Mouse (Mus musculus): ENCODE measurements around the gene Sucnr1.
"Not testable (repeated sequence)": the region's sequence is repeated elsewhere in the genome, so short reads cannot be mapped to it uniquely, and the experiment has no call there.

The Sucnr1 gene

DNA sequence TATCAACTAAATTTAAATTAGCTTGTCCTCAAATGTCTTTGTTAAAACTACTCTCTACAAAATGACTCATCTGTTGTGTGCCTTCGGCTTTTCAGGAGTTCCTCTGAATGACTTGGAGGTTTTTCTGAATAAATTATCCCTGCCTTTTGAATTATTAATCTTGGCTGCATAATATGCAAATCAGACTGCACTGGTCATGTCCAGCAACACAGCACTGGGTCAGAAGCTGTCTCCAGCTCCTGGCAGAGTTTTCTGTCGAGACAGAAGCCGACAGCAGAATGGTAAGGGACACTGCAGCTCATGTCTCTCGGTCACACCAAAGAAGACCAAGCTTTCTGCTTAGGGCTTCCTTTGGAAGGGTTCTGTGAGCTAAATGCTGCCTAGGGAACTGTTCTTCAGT, at the start of gene Sucnr1:
Gene Sucnr1, plus strand, starts transcription at position 222 of the 400 bp plus-strand sequence.
- DNase-seq, result no peak

DNA sequence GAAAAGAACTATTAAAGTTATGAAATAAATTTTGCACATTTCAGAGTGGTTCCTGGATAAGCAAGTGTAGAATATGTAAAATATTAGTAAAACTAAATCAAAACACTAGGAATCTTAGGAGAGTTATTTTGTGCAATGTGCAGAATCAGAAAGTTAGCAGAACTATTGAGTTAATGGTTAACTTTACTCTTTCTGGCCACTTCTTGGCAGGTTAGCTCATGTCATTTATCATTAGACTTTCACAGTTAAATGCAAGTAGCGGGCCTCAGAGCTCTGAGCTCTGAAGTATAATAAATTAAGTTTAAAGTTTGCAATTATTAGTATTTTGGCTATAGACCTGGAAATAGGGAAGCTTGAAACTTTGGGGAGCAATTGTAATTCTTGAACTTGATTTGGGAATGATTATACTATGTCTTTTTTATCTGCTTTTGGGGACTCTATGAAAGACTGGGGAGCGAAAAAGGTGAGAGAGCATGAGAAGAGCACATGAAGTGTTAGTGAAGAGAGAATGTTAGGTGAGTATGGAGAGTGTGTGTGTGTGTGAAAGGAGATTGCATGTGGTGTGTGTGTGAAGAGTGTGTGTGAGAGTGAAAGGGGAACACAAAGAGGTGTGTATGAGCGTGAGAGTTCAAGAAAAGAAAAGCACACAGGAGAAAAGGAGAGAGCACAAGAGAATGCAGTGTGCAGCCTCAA, 35.3 kb upstream of the Sucnr1 start:
- no peak for DNase-seq

DNA sequence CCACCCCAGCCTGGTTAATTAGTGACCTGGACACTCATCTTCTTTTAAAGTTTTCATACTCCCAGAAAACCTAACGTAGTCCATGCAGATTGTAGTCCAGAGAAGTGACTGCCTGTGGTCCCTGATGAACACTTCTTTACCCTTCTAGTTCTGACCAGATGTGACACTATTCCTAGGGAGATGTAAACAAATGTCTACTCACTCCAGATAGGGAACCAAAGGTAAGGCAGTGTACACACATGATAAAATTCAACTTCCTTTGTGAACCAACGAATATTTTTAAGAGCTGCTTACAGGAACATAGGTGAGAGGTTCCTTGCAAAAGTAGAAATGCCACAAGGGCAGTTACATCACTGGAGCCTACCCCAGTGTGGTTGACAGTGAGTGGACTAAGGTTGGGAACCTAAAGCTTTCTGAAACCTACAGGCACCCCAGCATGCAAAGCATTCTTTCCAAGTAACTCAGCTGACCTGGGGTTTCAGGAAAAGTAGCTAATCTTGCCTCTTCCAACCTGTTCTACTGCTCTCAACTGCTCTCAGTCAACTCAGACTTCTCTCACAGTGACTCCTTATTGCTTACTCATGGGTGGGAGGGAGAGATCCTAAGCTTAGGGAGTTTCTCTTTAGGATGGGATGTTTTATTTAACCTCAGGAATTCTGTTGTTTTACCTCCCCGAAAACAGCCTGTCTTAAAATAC, 28.3 kb upstream of the Sucnr1 start:
- DNase-seq, result no peak

DNA sequence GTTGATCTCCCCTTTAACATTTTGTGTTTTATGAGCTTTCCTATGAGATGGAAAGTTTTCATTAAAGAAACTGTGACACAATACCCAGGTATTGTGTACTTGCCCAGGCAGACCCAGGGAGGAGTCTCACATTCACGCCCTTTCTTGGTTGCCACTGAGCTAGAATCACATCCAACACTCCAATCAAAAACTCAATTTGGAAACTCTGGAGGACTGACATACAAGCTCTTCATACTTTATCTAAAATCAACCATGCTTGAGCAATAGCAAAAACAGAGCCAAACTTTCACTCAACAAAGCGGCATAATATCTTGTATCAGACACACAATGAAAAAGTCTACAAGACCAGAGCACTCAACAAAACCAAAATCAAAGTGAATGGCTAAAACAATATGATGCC, 27.7 kb upstream of the Sucnr1 start:
- DNase-seq, result no peak

DNA sequence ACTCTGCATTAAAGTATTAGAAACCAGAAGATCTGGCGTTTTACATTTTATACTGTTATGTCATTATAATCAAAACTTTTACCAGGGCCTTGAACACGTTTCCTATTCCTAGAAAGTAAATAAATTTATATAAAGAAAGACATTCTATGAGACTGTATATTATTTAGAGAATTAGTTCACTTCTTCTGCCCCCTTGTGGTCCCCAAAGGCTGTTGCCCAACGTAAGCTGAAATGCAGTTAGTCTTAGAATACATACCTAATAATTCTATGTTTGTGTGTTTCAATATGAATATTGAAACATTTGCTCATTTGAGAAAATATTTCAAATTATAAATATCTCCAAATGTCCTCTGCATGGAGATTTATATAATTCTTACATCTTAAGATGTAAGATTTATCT, 25.2 kb upstream of the Sucnr1 start:
- no peak for DNase-seq

DNA sequence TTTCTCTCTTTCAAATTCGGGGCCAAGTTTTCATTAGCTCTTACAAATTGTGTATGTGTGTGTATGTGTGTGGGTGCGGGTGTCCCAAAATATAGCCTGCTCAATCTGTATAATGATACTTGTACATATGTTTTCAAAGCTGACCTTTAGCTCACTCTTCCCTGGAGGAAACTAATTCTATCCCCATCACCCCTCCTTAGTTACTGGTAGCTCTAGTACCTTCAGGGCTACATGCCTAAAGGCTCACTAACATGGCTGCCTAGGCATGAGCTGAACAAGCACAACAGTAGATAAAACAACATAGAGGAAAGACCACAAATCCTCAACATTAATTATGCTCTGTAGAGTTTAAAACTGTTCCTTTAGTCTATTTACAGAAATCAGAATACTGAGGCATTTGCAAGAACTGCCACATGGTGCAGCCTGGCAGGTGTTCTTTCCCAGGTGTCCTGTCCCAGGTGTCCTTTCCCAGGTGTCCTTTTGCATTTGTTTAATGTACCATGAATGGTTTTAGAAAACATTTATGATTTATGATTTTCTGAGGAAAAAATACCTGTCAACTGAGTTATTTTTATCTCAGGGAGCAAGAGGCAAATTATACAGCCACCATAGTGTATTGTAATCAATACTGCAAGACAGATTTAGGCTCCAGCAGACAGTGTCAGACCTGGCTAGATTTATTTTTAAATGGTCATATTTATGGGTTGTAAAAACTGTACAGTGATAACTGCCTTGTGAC, 24.4 kb upstream of the Sucnr1 start:
- no peak for DNase-seq

DNA sequence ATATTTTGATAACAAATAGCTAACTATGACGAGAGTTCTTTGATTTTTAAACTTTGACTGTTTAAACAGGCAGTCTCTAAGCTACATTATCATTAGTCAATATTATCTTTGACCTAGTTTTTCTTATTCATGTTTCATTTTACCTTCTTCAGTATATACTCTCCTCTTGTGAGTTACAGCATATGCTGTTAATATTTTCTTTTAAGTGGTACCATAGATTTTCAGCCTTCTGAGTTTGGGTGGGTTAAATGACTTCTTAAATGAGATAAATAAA, 23.9 kb upstream of the Sucnr1 start:
- no peak for DNase-seq

DNA sequence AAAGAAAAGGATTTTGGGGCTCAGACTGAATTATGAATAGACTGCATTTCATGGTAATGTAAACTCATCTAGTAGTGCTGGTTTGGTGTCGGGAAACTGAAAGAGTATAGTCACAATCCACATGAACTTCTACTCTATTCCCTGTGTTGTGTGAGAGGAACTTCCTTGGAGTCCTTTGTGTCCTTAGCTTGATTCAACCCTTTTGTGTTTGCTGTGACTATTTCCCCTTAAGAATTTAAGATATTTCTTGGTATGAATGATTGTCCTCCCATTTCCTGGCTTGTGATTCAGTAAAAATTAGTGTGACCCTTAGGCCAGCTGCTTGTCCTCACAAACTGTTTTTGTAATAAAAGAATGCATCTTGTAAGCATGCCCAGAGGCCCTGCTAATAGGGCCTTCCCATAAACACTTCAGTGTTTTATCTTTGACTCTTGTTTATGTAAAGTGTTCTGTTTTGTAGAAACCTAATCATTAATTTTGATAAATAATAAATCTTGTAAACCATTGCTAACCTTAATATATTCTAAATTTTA, 2.7 kb upstream of the Sucnr1 start:
- no peak for DNase-seq

DNA sequence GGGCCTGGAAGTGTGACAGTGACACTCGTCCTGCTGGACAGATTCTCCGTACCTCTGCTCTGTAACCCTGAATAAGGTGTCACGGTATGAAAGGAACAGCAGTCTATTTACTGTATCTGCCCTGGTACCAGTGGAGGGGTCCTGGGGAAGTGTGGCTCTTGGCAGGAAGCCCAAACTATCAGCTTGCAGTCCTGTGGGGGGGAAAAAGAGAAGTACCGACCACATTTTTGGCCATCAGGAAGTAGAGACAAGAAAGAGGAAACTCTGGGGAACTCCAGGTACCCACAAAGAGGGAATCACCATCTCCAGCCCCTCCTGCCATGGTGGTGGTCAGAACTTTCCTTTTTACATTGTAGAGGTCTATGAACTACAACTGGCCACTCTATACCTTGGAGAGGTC, 1.1 kb upstream of the Sucnr1 start:
- peak; percentile 14 for DNase-seq

DNA sequence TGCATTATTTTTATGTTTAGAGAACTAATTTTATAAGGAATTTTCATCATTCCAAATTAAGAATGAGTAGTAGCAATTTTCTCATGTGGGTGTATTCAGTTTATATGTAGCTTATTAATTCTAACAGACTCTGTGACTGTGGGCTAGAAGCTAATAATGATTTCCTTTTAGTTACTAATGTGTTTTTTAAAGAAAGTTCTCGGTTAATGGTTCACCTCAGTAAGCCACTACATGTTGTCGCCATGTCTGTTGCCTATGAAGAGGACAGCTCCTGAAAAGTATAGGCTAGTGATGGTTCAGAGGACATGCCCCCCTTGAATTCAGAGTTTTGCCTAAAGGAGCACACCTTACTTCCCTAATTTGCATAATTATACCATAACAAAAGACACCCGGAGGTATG, 1.1 kb downstream of the Sucnr1 start:
- DNase-seq, result no peak

DNA sequence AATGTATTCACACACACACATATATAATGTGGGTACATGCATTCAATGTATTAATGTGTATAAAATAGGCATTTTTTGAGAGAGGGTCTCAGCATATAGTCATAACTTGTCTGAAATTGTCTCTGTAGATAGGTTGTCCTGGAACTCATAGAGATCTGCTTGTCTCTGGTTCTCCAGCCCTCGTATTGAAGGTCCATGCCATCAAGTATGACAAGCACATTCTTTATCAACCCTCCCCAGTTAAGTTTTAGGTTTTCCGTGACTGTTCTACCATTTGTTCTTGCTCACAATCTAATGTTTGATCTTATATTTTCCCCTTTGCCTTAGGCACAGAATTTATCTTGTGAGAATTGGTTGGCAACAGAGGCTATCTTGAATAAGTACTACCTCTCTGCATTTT, 4.1 kb downstream of the Sucnr1 start:
- DNase-seq, result no peak

DNA sequence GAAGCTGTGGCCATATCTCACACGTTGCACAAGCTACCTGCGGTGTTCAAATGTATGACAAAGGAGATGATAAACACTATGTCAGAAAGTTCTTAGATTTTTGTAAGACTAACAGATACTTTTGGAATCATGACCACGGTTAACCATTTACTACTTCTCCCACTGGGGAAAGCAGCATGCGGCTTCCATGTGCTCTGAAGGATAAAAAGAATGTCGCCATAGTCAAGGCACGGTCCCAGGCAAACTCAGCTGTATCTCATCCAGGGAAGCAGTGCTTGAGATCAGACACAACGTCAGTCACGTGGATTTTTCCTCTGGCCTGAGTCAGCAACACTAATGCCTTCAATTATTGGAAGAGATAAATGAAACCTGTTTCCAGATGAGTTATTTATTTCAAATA, 9.7 kb downstream of the Sucnr1 start:
- no peak for DNase-seq

DNA sequence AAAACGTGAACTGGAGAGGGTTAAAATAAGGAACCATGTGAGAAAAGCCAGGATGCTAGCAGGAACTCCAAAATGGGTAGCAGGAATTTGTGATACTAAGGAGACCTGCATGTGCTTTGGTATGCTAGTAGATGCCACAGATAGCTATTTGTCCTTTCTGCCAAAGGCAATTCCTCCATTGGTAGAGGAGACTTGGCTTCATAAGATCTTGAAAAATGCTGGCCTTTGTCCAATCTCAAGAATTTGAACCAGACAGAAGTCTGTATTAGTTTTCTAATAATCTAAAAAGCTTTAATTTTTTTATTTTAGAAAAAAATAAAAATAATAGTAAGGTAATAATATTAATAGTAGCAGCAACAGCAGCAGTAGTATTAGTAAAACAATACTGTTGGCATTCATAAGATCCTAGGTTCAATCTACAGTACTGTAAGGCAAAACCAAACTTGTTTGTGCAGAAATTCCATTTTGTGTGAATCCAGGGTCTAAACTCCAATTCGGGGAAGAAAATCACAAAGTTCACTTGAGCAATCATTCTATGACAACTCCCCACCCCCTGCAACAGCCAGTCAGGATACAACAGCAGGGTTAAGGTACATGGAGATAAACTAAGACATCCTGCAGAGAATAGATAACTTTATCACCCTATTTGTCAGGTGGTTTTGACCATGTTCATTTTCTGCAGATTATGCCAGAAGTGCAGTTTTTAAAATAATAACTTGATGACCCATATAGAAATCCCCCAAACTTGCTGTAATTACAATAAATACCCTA, 12.9 kb downstream of the Sucnr1 start:
- no peak for DNase-seq

DNA sequence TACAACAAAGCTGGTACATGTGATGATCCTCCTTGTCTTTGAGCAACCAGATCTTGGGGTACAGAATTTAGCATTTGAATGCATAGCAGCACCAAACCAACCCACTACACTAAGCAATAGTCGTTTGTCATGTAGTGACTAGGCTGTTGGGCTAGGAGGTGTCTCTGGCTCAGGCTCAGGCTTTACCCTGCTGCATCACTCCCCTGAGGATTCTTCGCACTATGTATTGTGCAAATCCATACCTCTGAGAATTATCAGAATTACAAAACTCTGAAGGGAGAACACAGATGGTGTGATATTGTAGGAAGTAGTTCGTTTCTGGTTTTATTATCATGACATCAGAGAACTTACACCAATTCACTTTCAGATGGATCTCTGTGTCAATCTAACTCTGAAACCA, 15.3 kb downstream of the Sucnr1 start:
- no peak for DNase-seq

DNA sequence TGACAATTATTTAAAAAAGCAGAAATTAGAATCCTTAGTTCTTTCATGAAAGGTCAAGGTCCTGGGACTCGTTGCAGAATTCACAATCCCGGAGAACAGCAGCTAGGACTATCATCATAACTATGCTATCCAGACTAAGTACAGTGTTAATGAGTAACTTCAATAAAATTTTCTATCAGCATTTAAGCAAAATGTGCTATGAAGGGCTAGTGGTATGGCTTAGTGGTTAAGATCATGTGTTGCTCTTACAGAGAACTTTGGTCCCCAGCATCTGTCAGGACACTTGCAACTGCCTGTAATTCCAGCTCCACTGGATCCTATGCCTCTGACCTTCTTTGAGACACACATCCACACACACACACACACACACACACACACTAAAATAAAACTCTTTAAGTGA, 15.8 kb downstream of the Sucnr1 start:
- DNase-seq, result no peak

DNA sequence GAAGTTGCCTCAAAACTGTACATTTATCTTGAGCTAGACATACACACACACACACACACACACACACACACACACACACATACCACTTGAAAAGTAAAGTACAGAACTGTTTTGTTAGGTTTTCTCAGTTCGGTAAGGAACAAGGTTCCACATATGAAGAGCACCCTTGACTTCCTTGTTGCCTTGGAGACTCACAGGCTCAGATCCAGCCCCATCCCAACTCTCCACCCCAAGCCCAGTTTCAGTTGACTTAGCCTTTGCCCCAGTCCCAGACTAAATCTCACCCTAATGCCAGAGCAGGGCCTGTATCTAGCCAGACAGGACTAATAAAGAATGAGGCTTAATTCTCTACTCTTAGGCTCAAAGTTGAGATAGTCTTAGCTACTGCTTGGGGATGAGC, 16.9 kb downstream of the Sucnr1 start:
- no peak for DNase-seq

DNA sequence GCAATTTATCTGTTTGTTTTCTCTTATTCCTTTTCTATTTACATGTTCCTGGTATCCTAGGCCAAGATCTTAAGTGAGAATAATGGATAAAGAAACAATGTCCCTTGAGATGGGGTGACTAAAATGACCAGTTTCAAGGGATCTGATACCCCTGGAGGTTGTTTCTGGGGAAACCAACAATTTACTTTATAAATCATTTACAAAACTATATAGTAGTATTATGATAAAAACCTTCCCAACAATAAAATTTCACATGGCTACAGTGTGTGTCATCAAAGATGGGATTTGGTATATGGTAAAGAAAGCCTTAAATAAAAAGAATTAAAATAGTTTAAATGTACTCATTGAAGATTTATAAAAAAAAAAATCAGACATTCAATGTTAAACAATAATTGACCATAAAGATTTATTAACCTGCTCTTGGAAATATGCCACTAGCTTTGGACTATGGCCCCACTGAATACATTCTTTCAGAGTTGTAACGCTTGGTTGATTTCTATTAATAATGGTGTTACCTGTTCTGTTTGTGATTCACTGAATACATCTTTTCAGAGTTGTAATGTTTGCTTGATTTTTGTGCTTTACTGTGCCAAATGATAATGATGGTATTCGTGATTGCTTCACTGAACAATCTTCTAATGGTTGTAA, 22.9 kb downstream of the Sucnr1 start:
- DNase-seq, result no peak

DNA sequence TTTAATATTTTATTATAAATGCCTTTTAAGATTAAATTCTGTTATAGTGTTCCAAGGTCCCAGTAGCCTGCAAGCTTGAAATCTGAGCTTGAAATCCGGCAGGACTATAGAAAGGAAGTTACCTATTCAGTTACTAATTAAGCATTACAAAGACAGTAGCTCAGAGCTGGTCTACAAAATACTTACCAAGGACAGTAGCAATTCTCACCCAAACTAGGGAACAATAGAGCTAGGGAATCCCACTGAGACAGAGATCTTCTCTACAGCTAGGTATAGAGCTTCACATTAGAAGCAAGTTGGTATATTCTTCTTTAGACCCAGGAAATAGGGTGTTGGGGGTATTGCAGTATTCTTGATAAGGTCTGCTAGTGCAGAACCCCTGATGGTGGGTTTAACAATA, 24.8 kb downstream of the Sucnr1 start:
- DNase-seq, result not testable (repeated sequence)

DNA sequence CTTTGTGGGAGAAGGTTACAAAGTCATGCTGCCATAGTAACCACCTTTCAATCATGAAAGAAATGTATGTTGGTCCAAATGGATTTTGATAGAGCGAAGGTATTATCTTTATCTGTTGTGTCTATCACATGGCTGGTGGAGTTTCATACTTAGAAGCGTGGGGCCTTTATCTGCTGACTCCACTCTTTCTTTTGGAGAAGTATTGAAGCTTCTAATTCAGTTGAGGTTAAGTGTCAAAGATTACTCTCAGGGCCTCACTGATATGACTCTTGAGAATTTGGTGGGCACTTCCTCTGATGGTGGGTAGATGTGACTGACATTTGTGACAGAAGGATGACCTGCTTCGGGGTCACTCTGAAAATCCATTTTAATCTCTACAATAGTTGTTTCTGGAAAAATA, 26.1 kb downstream of the Sucnr1 start:
- DNase-seq, result no peak

DNA sequence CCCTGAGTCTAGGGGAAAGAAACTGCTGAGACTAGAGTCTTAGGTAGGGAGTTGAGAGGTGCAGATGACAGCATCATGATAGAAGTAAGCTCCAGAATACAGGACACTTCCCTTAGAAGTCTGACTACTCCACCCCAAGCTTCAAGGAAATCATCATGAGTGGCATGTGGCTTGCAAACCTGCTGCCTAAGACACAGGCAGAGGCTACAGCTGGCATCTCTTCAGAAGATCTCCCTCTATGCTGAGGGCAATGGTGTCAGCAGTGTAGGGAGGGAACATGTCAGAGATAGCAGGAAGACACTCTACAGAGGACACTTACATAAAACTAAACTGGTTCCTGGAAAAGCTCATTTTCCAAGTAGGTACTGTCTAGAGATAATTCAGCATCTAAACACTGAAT, 27.1 kb downstream of the Sucnr1 start:
- no peak for DNase-seq

DNA sequence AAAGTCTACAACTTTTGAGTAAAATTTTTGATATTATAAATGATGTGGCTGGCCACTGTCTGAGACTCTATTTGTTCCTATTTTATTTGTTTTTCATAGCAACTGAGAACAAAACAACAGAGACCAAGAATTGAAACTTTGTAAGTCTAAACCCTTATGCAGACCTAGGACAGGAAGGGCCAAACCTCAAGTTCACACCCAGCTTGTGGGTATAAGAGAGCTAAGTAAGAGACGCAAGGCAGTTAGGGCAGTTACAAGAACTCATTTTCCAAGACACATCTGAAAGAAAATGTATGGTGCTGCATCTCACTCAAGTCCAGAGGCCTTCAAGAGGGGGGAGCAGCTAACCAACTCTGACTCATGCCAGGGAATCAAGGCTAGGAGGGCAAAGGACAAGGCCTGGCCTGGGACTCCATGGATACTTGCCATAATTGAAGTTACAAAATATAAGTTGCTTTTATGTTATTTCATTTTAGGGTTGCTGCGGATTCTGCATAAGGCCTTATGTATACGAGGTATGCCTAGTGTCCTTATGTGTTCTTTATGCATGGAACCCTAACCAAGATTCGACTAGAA, 29.6 kb downstream of the Sucnr1 start:
- DNase-seq, result no peak

DNA sequence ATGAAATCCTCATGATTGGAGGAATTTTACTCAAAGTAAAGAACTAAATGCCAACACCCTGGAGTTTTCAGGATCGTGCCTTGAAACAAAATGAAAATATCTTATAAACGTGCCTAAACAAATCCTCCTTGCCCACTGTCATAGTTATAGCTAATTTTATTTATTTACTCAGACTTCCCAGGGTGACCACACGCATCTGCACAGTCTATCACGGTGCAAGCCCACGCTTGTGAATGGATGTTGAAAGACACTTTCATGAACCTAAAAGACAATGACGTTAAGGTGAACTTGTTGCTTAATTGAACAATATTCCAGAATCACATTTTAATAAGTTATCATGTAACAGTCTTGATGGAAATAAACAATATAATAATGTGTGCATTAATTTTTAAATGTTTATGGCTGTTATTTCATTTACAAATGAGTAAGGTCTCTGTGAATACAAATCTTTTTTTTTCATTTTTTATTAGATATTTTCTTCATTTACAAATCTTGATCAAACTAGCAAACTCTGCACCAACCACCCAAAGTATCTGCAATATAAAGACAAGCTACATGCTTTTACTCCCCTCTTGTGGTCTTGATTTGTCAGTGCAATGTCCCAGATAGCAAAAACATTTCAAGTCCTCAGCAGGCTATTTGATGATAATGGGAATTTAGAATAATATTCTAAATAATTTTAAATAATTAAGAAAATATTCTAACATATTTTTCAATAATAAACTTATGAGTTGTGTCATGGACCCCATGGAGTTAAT, 30.4 kb downstream of the Sucnr1 start:
- DNase-seq, result no peak
